Mouse (Mus musculus) ES-E14 (cell line): ENCODE results near the gene Fam84b.

ENCODE experiments used
- CHD2 ChIP-seq: IDR thresholded peaks from 2 replicates; pipeline ENCODE4 v1.6.1; 2014; ENCODE audit warnings: mild to moderate bottlenecking, low read depth, low read length, inconsistent platforms
- HCFC1 ChIP-seq: IDR thresholded peaks from 2 replicates; pipeline ENCODE4 v1.6.1; 2012; ENCODE audit warnings: low read length, inconsistent platforms, borderline replicate concordance; ENCODE audit not compliant: insufficient read depth
- MAFK ChIP-seq: IDR thresholded peaks from 2 replicates; pipeline ENCODE4 v1.6.1; 2014; ENCODE audit warnings: mild to moderate bottlenecking, low read depth, low read length, inconsistent platforms; ENCODE audit not compliant: insufficient read depth
- ZC3H11A ChIP-seq: IDR thresholded peaks from 2 replicates; pipeline ENCODE4 v1.6.1; 2012; ENCODE audit warnings: low read depth, mild to moderate bottlenecking, inconsistent platforms, low read length, borderline replicate concordance
- ZNF384 ChIP-seq: IDR thresholded peaks from 2 replicates; pipeline ENCODE4 v1.6.1; 2012; ENCODE audit warnings: low read depth, low read length, inconsistent platforms

DNA sequence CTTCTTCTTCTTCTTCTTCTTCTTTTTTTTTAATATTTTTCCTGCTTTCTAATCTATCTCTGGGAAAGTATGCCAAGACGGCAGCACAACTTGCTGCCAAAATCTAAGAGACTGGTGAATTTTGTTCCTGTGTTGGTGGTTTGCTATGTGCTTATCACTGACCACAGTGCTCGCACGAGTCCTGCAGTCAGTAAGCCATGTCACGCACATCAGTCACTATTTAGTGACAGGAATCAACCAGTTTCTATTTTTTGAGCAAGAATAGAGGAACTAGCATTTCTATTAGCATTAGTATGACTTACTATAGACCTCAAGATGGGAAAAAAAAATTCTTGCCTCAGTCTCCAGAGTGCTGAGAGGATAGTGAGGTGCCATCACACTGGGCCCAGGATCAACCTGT is 573 bp upstream of the Fam84b start:
- TF ChIP-seq ZC3H11A (no peak), ZNF384 (no peak), MAFK (no peak), HCFC1 (no peak), CHD2 (no peak)
